Mouse (Mus musculus): Measurements from ENCODE around the gene Chtop. TPM values are rescaled to one million over a fixed set of nuclear protein-coding genes. Genes with fewer than 3 reads are reported as not detected.

Gene Chtop
- polyA plus RNA-seq (2012): 7.2 and 8.0 TPM in 2 replicates

DNA sequence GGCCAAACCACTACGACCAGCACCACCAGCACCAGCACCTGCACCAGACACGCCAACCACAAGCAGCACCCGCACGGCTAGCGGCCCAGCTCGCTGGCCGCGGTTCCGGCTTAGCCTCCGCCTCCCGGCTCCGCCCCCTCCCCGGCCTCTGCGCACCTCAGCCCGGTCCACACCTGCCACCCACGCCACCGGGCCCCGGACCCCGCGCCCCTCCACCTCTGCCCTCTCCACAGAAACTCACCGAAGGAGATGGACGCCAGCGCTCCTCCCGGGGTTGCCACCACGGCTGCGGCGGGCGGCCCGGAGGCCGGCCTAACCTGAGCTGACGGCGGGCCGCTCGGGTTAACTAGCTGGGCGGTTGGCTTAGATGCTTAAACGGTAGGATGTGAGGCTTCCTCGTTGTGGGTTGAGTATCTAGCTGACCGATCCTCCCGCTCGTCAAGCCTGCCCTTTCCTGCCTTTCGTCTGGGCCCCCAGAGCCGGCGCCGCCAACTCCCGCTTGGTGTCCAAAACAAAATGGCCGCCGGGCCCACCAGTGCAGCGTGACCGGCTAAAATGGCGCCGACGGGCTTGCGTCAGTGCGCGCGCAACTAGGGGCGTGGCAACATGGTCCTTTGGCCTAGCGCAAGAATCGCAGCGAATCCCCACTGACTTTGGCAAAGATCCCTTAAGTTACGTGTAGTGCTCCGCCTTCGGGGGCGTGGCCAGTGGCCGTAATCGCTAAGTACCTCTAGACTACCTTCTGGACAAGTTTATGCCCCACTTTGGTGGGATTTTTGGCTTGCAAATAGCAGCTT lies at the start of gene Chtop:
TSS of gene Chtop (minus strand) at position 549 of the 797 bp plus-strand sequence.
- Histone ChIP-seq H3K9me3 (ENCODE audit: control insufficient read depth, low read length) (no peaks in the 10 kb centered on the region), H3K36me3 (ENCODE audit: control insufficient read depth) (peaks cover 44% of the 10 kb centered on the region), H3K4me1 (ENCODE audit: control insufficient read depth) (peaks cover 39% of the 10 kb centered on the region), H3K4me3 (replicated peaks) (peak within 1 kb of the TSS; percentile 98), H3K27me3 (ENCODE audit: control insufficient read depth) (peaks cover 12% of the 10 kb centered on the region)
- TF ChIP-seq TAL1 (IDR thresholded peaks at IDR 0.05; ENCODE audit: low read length) (no peak), GATA1 (IDR thresholded peaks at IDR 0.05; ENCODE audit: low read length) (no peak)

- H3K9me3 ChIP-seq (ENCODE audit: control insufficient read depth, low read length): no peaks in the 10 kb centered on the region
- no peaks in the 10 kb centered on the region for H3K36me3 ChIP-seq (ENCODE audit: control insufficient read depth)
- H3K4me1 ChIP-seq (ENCODE audit: control insufficient read depth): no peaks in the 10 kb centered on the region
- no peak overlapping the region for H3K4me3 ChIP-seq (replicated peaks)
- no peaks in the 10 kb centered on the region for H3K27me3 ChIP-seq (ENCODE audit: control insufficient read depth)
- TF ChIP-seq GATA1 (IDR thresholded peaks at IDR 0.05; ENCODE audit: low read length) (no peak), TAL1 (IDR thresholded peaks at IDR 0.05; ENCODE audit: low read length) (no peak)
These were observed 46.7 kb upstream of the Chtop start for GRCm38 (mm10) chr3:90555954-90556353.

DNA sequence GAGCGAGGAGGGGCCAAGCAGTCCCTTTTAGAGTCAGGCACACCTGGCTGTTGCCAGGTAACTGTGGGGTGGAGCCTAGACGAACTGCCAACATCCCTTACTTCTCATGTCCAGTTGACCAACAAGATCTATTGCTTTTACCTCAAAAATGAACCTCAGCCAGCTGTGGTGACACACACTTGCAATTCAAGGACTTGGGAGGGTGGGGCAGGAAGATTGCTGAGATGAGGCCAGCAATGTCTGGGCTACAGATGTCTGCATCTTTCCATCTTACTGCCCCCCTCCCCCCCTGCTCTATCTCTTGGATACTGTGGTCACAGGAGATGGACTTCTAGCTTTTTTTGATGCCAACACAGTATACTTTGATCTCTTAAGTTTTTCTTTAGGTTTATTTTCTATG lies 42.9 kb upstream of the Chtop start:
- no peaks in the 10 kb centered on the region for H3K4me1 ChIP-seq (ENCODE audit: control insufficient read depth)
- H3K9me3 ChIP-seq (ENCODE audit: control insufficient read depth, low read length): no peaks in the 10 kb centered on the region
- no peak overlapping the region for H3K4me3 ChIP-seq (replicated peaks)
- H3K36me3 ChIP-seq (ENCODE audit: control insufficient read depth): no peaks in the 10 kb centered on the region
- H3K27me3 ChIP-seq (ENCODE audit: control insufficient read depth): no peaks in the 10 kb centered on the region
- TF ChIP-seq GATA1 (IDR thresholded peaks at IDR 0.05; ENCODE audit: low read length) (no peak), TAL1 (IDR thresholded peaks at IDR 0.05; ENCODE audit: low read length) (no peak)

GRCm38 (mm10) chr3:90550421-90550790 lies 41.1 kb upstream of the Chtop start:
- Histone ChIP-seq H3K4me3 (replicated peaks) (no peak overlapping the region), H3K9me3 (ENCODE audit: control insufficient read depth, low read length) (no peaks in the 10 kb centered on the region), H3K27me3 (ENCODE audit: control insufficient read depth) (no peaks in the 10 kb centered on the region), H3K4me1 (ENCODE audit: control insufficient read depth) (no peaks in the 10 kb centered on the region), H3K36me3 (ENCODE audit: control insufficient read depth) (no peaks in the 10 kb centered on the region)
- no peak for TF ChIP-seq GATA1 (IDR thresholded peaks at IDR 0.05; ENCODE audit: low read length)

GRCm38 (mm10) chr3:90549676-90550420 lies 40.5 kb upstream of the Chtop start:
- TF ChIP-seq TAL1 (IDR thresholded peaks at IDR 0.05; ENCODE audit: low read length) (no peak), GATA1 (IDR thresholded peaks at IDR 0.05; ENCODE audit: low read length) (no peak)
- no peaks in the 10 kb centered on the region for H3K36me3 ChIP-seq (ENCODE audit: control insufficient read depth)
- no peak overlapping the region for H3K4me3 ChIP-seq (replicated peaks)
- no peaks in the 10 kb centered on the region for H3K4me1 ChIP-seq (ENCODE audit: control insufficient read depth)
- H3K27me3 ChIP-seq (ENCODE audit: control insufficient read depth): no peaks in the 10 kb centered on the region
- no peaks in the 10 kb centered on the region for H3K9me3 ChIP-seq (ENCODE audit: control insufficient read depth, low read length)

DNA sequence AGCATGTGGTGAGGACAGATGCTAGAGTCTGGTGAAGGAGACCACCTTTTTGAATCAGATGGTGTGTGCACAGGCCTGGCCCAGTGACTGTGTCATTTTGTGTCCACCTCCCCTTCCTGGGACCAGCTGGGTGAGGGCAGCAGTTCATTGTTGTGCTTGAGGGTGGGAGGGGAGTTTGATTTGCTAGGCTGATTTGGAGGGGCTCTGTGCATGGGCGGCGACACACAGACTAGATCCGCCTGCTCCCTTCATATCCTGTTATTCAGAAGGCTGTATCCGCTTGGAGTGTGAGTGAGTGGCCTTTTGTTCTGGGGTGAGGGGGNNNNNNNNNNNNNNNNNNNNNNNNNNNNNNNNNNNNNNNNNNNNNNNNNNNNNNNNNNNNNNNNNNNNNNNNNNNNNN lies 31.6 kb upstream of the Chtop start:
- Histone ChIP-seq H3K4me3 (replicated peaks) (no peak overlapping the region), H3K27me3 (ENCODE audit: control insufficient read depth) (no peaks in the 10 kb centered on the region), H3K9me3 (ENCODE audit: control insufficient read depth, low read length) (no peaks in the 10 kb centered on the region), H3K4me1 (ENCODE audit: control insufficient read depth) (no peaks in the 10 kb centered on the region), H3K36me3 (ENCODE audit: control insufficient read depth) (no peaks in the 10 kb centered on the region)
- TF ChIP-seq TAL1 (IDR thresholded peaks at IDR 0.05; ENCODE audit: low read length) (no peak), GATA1 (IDR thresholded peaks at IDR 0.05; ENCODE audit: low read length) (no peak)

DNA sequence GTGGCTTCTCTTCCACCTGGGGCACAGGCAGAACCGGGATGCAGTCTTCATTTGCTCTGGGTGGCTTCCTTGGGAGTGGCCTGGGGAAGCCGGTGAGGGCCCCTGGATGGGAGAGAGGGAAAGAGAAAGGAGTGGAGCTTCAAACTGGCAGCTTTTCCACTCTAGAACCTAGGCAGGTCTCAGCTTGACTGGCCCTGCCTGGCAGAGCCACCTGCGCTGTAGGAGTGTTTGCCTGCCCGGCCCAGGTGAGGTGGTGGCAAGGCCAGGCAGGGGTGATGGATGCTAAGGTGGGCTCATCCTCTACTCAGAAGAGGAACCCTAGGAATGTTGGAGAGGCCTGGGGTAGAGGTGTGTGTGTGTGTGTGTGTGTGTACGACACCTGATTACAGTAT lies 28.6 kb upstream of the Chtop start:
- TF ChIP-seq TAL1 (IDR thresholded peaks at IDR 0.05; ENCODE audit: low read length): no peak
- no peak for TF ChIP-seq GATA1 (IDR thresholded peaks at IDR 0.05; ENCODE audit: low read length)
- no peaks in the 10 kb centered on the region for H3K27me3 ChIP-seq (ENCODE audit: control insufficient read depth)
- peak overlapping the region; percentile 32 for H3K4me3 ChIP-seq (replicated peaks)
- H3K9me3 ChIP-seq (ENCODE audit: control insufficient read depth, low read length): no peaks in the 10 kb centered on the region
- no peaks in the 10 kb centered on the region for H3K4me1 ChIP-seq (ENCODE audit: control insufficient read depth)
- H3K36me3 ChIP-seq (ENCODE audit: control insufficient read depth): no peaks in the 10 kb centered on the region

DNA sequence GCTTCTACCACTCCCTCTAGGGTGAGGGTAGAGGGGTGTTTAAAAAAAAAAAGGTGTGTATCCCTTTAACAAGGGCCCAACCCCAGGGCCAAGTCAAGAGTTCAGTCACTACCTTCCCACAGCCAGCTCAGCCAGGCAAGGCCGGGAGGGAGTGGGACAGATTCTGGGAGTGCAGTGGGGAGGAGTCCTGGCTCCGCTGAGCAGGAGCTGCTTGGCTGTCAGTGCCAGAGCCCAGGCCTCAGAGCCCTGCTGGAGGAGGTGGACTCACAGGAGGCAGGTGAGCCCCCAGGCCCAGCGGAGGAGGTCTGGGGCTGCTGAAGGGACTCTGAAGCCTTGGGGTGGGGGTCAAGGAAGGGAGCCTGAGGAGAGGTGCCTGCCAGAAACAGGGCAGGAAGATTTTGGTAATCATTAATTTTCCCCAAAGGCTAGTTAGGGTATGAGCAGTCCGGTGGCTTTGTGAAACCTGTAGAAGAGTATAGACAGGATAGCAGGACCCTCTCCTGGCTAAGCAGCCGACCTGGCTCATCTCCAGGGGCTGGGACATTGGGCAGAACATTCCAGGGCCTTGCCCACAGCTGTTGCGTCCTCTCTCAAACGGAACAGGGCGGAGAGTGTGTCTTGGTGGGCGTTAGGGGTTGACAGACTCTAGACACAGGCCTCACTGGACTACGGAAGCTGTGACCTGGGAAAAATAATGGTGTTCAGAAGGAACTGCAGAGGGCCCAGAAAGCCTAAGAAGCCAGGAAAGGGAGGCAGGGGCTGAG lies 28.0 kb upstream of the Chtop start, which contains the start of gene S100a16:
TSS of gene S100a16 (plus strand) at position 114 of the 764 bp plus-strand sequence.
- no peaks in the 10 kb centered on the region for H3K9me3 ChIP-seq (ENCODE audit: control insufficient read depth, low read length)
- no peaks in the 10 kb centered on the region for H3K4me1 ChIP-seq (ENCODE audit: control insufficient read depth)
- TF ChIP-seq TAL1 (IDR thresholded peaks at IDR 0.05; ENCODE audit: low read length) (no peak), GATA1 (IDR thresholded peaks at IDR 0.05; ENCODE audit: low read length) (no peak)
- no peaks in the 10 kb centered on the region for H3K36me3 ChIP-seq (ENCODE audit: control insufficient read depth)
- H3K27me3 ChIP-seq (ENCODE audit: control insufficient read depth): no peaks in the 10 kb centered on the region
- peak within 1 kb of the TSS; percentile 32 for H3K4me3 ChIP-seq (replicated peaks)

DNA sequence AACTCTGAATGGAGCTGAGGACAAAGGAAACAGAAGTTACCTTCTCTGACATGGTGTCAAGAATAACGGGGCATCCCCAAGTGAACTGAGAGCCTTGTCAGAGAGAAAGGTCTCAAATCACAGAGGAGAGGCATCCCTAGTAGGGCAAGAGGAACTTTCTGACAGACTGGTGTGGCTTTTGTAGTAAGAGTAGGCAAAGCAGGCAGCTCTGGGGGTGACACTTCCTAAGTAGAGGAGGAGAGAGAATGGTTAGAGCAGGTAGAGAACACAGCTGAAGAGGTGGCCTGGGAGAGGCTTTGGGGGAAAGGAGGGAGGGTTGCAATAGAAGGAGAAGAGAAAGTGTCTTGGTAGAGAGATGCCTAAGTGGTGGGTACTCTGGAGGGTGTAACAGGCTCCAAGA lies 26.1 kb upstream of the Chtop start:
- no peaks in the 10 kb centered on the region for H3K9me3 ChIP-seq (ENCODE audit: control insufficient read depth, low read length)
- TF ChIP-seq TAL1 (IDR thresholded peaks at IDR 0.05; ENCODE audit: low read length) (no peak), GATA1 (IDR thresholded peaks at IDR 0.05; ENCODE audit: low read length) (no peak)

More for the DNA sequence above, 26.1 kb upstream of the Chtop start:
- H3K27me3 ChIP-seq (ENCODE audit: control insufficient read depth): no peaks in the 10 kb centered on the region
- no peak overlapping the region for H3K4me3 ChIP-seq (replicated peaks)
- H3K36me3 ChIP-seq (ENCODE audit: control insufficient read depth): no peaks in the 10 kb centered on the region
- no peaks in the 10 kb centered on the region for H3K4me1 ChIP-seq (ENCODE audit: control insufficient read depth)
